Mouse (Mus musculus): ENCODE results near the gene Tmem132d. TPM values are rescaled to one million over a fixed set of nuclear protein-coding genes. Genes with fewer than 3 reads are reported as not detected.

The Tmem132d gene
- polyA plus RNA-seq, 1 experiment, result not detected

- WGBS, result 19% methylated on average over 8 of the region's 8 CpGs
- H3K4me3 ChIP-seq (replicated peaks; ENCODE audit: control insufficient read depth, low read depth, low read length), result no peak overlapping the region
- no peaks in the 10 kb centered on the region for H3K4me1 ChIP-seq (ENCODE audit: control insufficient read depth, insufficient read depth, low read length)
- no peak for TF ChIP-seq CTCF (IDR thresholded peaks at IDR 0.05; ENCODE audit: control insufficient read depth, insufficient read depth, low read length)
- TF ChIP-seq POLR2A (IDR thresholded peaks at IDR 0.05; ENCODE audit: borderline replicate concordance, control insufficient read depth, low read depth, low read length), result no peak
- no peak overlapping the region for H3K27ac ChIP-seq (ENCODE audit: control insufficient read depth, insufficient read depth, low read depth, low read length, poor library complexity)
Observed at GRCm38 (mm10) chr5:128136818-128137217, 296.1 kb downstream of the Tmem132d start.

DNA sequence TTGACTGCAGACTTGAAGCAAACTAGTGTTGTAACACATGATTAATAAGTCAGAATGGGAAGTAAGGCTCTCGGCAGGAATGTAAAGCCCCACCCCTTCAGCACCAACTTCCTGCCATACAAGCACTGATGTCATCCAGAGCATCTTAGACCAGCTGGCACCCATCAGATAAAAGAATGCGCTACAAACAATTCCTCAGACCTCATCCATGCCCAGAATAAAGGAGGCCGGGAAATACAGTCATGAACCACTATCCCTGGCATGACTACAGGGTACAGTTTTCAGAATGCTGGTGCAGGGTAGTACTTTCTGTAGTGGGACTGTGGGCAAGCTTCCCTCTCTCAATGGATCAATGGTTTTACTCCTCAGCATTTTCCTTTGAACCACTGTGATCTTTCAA lies 310.2 kb downstream of the Tmem132d start:
- H3K4me1 ChIP-seq (ENCODE audit: control insufficient read depth, insufficient read depth, low read length), result no peaks in the 10 kb centered on the region
- H3K27ac ChIP-seq (ENCODE audit: control insufficient read depth, insufficient read depth, low read depth, low read length, poor library complexity), result no peak overlapping the region
- TF ChIP-seq POLR2A (IDR thresholded peaks at IDR 0.05; ENCODE audit: borderline replicate concordance, control insufficient read depth, low read depth, low read length), result no peak
- H3K4me3 ChIP-seq (replicated peaks; ENCODE audit: control insufficient read depth, low read depth, low read length), result no peak overlapping the region
- 39% methylated on average over 3 of the region's 3 CpGs for WGBS

DNA sequence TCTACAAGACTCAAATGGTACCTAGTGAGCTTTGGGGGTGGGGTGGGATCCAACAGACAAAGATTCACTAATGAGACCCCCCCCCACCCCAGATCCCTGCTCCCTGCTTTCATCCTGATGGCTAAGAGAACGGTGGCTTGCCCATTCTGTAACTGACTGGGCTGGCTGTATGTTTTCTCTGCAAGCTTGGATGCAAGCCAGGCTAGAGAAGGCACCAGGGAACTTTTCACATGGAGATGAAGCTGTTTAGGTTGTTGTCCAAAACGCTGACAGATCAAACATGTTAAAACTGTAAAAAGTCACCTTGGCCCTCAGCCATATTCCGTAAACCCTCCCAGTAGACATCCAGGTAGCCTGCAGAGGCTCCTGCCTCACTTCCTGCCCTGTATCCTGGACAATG lies 313.7 kb downstream of the Tmem132d start:
- WGBS, result 66% methylated on average over 3 of the region's 3 CpGs
- TF ChIP-seq CTCF (IDR thresholded peaks at IDR 0.05; ENCODE audit: control insufficient read depth, insufficient read depth, low read length), result no peak
- no peak for TF ChIP-seq POLR2A (IDR thresholded peaks at IDR 0.05; ENCODE audit: borderline replicate concordance, control insufficient read depth, low read depth, low read length)
- H3K4me3 ChIP-seq (replicated peaks; ENCODE audit: control insufficient read depth, low read depth, low read length), result no peak overlapping the region
- H3K4me1 ChIP-seq (ENCODE audit: control insufficient read depth, insufficient read depth, low read length), result no peaks in the 10 kb centered on the region
- H3K27ac ChIP-seq (ENCODE audit: control insufficient read depth, insufficient read depth, low read depth, low read length, poor library complexity), result no peak overlapping the region

DNA sequence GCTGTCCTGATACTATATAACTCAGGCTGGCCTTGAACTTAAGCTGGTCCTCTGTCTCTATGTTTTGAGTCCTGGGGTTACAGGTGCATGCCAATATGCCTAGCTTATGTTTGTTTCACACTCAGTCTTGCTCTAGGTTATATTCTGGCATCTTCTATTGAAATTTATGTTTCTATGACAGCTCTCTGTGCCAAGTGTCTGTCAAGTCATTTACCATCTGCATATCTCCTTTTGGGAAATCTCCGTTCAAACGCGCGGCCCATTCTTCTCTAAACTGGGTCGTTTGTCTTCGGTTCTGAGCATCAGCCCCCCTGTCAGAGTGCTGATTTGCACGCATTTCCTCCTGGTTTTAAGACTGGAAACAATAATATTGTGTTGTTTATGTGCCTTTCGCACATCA lies 319.8 kb downstream of the Tmem132d start:
- no peak overlapping the region for H3K4me3 ChIP-seq (replicated peaks; ENCODE audit: control insufficient read depth, low read depth, low read length)
- no peaks in the 10 kb centered on the region for H3K4me1 ChIP-seq (ENCODE audit: control insufficient read depth, insufficient read depth, low read length)
- no peak for TF ChIP-seq POLR2A (IDR thresholded peaks at IDR 0.05; ENCODE audit: borderline replicate concordance, control insufficient read depth, low read depth, low read length)
- TF ChIP-seq CTCF (IDR thresholded peaks at IDR 0.05; ENCODE audit: control insufficient read depth, insufficient read depth, low read length), result no peak
- H3K27ac ChIP-seq (ENCODE audit: control insufficient read depth, insufficient read depth, low read depth, low read length, poor library complexity), result no peak overlapping the region
- 85% methylated on average over 8 of the region's 8 CpGs for WGBS

GRCm38 (mm10) chr5:128112518-128112917 lies 320.4 kb downstream of the Tmem132d start:
- Histone ChIP-seq H3K27ac (ENCODE audit: control insufficient read depth, insufficient read depth, low read depth, low read length, poor library complexity) (no peak overlapping the region), H3K4me1 (ENCODE audit: control insufficient read depth, insufficient read depth, low read length) (no peaks in the 10 kb centered on the region), H3K4me3 (replicated peaks; ENCODE audit: control insufficient read depth, low read depth, low read length) (no peak overlapping the region)
- 83% methylated on average over 3 of the region's 3 CpGs for WGBS
- no peak for TF ChIP-seq CTCF (IDR thresholded peaks at IDR 0.05; ENCODE audit: control insufficient read depth, insufficient read depth, low read length)
- no peak for TF ChIP-seq POLR2A (IDR thresholded peaks at IDR 0.05; ENCODE audit: borderline replicate concordance, control insufficient read depth, low read depth, low read length)

DNA sequence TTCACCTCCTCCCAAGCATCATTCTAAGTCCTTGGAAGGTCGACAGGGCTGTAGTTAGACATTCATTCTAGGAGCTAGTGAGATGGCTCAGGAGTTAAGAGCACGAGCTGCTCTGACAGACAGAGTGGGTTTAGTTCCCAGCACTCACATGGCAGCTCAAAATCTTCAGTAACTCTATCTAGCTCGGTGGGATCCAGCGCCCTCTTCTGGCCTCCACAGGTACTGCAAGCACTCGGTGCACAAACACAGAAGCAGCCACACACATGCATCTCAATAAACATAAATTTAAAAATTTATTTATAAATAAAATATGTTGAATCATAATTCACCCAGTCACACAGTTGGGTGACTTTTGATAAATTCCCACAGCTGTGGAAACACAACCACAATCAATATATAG lies 321.2 kb downstream of the Tmem132d start:
- Histone ChIP-seq H3K27ac (ENCODE audit: control insufficient read depth, insufficient read depth, low read depth, low read length, poor library complexity) (no peak overlapping the region), H3K4me1 (ENCODE audit: control insufficient read depth, insufficient read depth, low read length) (no peaks in the 10 kb centered on the region), H3K4me3 (replicated peaks; ENCODE audit: control insufficient read depth, low read depth, low read length) (no peak overlapping the region)
- TF ChIP-seq CTCF (IDR thresholded peaks at IDR 0.05; ENCODE audit: control insufficient read depth, insufficient read depth, low read length) (no peak), POLR2A (IDR thresholded peaks at IDR 0.05; ENCODE audit: borderline replicate concordance, control insufficient read depth, low read depth, low read length) (no peak)
- WGBS, result 60% methylated on average over 5 of the region's 5 CpGs

- Histone ChIP-seq H3K4me1 (ENCODE audit: control insufficient read depth, insufficient read depth, low read length) (no peaks in the 10 kb centered on the region), H3K27ac (ENCODE audit: control insufficient read depth, insufficient read depth, low read depth, low read length, poor library complexity) (no peak overlapping the region), H3K4me3 (replicated peaks; ENCODE audit: control insufficient read depth, low read depth, low read length) (no peak overlapping the region)
- 73% methylated on average over 8 of the region's 8 CpGs for WGBS
- no peak for TF ChIP-seq POLR2A (IDR thresholded peaks at IDR 0.05; ENCODE audit: borderline replicate concordance, control insufficient read depth, low read depth, low read length)
- no peak for TF ChIP-seq CTCF (IDR thresholded peaks at IDR 0.05; ENCODE audit: control insufficient read depth, insufficient read depth, low read length)
Observed at GRCm38 (mm10) chr5:128102556-128102955, 330.3 kb downstream of the Tmem132d start.

DNA sequence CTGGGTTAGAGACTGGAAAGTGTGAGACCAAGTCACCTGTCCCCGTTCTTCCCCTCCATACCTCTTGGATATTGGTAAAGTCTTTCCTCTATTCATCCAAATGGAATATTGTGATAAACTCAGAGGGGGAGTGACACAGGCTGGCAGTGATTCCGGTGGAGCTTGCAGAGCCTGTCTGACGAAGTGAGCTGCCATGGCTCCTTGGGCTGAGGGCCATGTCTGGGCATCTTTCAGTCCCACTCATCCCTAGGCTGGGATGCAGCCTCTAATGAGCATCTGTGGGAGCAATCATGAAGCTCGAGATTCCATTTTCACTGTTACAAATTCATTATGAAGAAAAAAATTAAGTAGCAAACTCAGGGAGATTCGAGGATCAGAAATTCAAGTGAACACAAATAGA lies 332.5 kb downstream of the Tmem132d start:
- Histone ChIP-seq H3K4me3 (replicated peaks; ENCODE audit: control insufficient read depth, low read depth, low read length) (no peak overlapping the region), H3K27ac (ENCODE audit: control insufficient read depth, insufficient read depth, low read depth, low read length, poor library complexity) (no peak overlapping the region), H3K4me1 (ENCODE audit: control insufficient read depth, insufficient read depth, low read length) (no peaks in the 10 kb centered on the region)
- WGBS, result 77% methylated on average over 5 of the region's 5 CpGs
- no peak for TF ChIP-seq POLR2A (IDR thresholded peaks at IDR 0.05; ENCODE audit: borderline replicate concordance, control insufficient read depth, low read depth, low read length)
- no peak for TF ChIP-seq CTCF (IDR thresholded peaks at IDR 0.05; ENCODE audit: control insufficient read depth, insufficient read depth, low read length)

- Histone ChIP-seq H3K4me3 (replicated peaks; ENCODE audit: control insufficient read depth, low read depth, low read length) (no peak overlapping the region), H3K27ac (ENCODE audit: control insufficient read depth, insufficient read depth, low read depth, low read length, poor library complexity) (no peak overlapping the region), H3K4me1 (ENCODE audit: control insufficient read depth, insufficient read depth, low read length) (no peaks in the 10 kb centered on the region)
- WGBS, result 69% methylated on average over 2 of the region's 2 CpGs
- TF ChIP-seq POLR2A (IDR thresholded peaks at IDR 0.05; ENCODE audit: borderline replicate concordance, control insufficient read depth, low read depth, low read length), result no peak
- peak; percentile 26; the same call in 1 of the 2 replicates for TF ChIP-seq CTCF (IDR thresholded peaks at IDR 0.05; ENCODE audit: control insufficient read depth, insufficient read depth, low read length)
Observed at GRCm38 (mm10) chr5:128099439-128099838, 333.4 kb downstream of the Tmem132d start.
